Mouse (Mus musculus) intestine, embryonic 16.5 days (tissue): ENCODE data around the gene Il23a. TPM values are rescaled to one million over a fixed set of nuclear protein-coding genes. Genes with fewer than 3 reads are reported as not detected.
"Not testable (repeated sequence)": the region's sequence is repeated elsewhere in the genome, so short reads cannot be mapped to it uniquely, and the experiment has no call there.

Experiments used
- ATAC-seq: fragments of 200-750 bp; cut with Nextera tagmentation; 2 replicates; pipeline ENCODE4 v1.8.0; 2017; ENCODE audit warnings: moderate TSS enrichment, moderate library complexity
- H3K27ac ChIP-seq: fragments of 300-500 bp; sonication (generic); 2 replicates; pipeline ENCODE4 v1.5.1; 2014; ENCODE audit warnings: mild to moderate bottlenecking, low read length
- H3K27me3 ChIP-seq: fragments of 300-500 bp; sonication (generic); replicated peaks from 2 replicates; pipeline ENCODE4 v1.6.1; 2014; ENCODE audit warnings: low read length, control low read depth, mixed read lengths; ENCODE audit not compliant: control insufficient read depth, insufficient read depth
- H3K36me3 ChIP-seq: fragments of 300-500 bp; sonication (generic); 2 replicates; pipeline ENCODE4 v1.6.1; 2014; ENCODE audit warnings: low read length, control low read depth; ENCODE audit not compliant: control insufficient read depth, insufficient read depth
- H3K4me1 ChIP-seq: fragments of 300-500 bp; sonication (generic); 2 replicates; pipeline ENCODE4 v1.6.1; 2014; ENCODE audit warnings: low read length, control low read depth, mixed read lengths; ENCODE audit not compliant: control insufficient read depth, insufficient read depth
- H3K4me2 ChIP-seq: fragments of 300-500 bp; sonication (generic); 2 replicates; pipeline ENCODE4 v1.6.1; 2014; ENCODE audit warnings: low read depth, low read length, control low read depth
- H3K4me3 ChIP-seq: fragments of 300-500 bp; sonication (generic); 2 replicates; pipeline ENCODE4 v1.5.1; 2014; ENCODE audit warnings: mild to moderate bottlenecking, low read length
- H3K9ac ChIP-seq: fragments of 300-500 bp; sonication (generic); 2 replicates; pipeline ENCODE4 v1.6.1; 2014; ENCODE audit warnings: low read depth, low read length
- H3K9me3 ChIP-seq: fragments of 300-500 bp; sonication (generic); 2 replicates; pipeline ENCODE4 v1.6.1; 2016; ENCODE audit warnings: low read length, control low read depth; ENCODE audit not compliant: control insufficient read depth
- WGBS: fragments of 180-500 bp; shearing (Covaris S2); extraction: QIAGEN DNeasy Blood & Tissue Kit; methylation state at CpG from one replicate; pipeline ENCODE4 v1.1.7; 2014; 5-methylcytosine and 5-hydroxymethylcytosine counted together
- polyA plus RNA-seq: library from polyadenylated mRNA; unstranded; fragments of >200 nt; fragmentation: Nextera tagmentation; extraction: Ambion mirVana; gene quantifications from 2 replicates; pipeline ENCODE4 v1.2.1, GENCODE M21; 2015

Gene Il23a
- polyA plus RNA-seq, 1 experiment from 2014 or later = 0.44 TPM

DNA sequence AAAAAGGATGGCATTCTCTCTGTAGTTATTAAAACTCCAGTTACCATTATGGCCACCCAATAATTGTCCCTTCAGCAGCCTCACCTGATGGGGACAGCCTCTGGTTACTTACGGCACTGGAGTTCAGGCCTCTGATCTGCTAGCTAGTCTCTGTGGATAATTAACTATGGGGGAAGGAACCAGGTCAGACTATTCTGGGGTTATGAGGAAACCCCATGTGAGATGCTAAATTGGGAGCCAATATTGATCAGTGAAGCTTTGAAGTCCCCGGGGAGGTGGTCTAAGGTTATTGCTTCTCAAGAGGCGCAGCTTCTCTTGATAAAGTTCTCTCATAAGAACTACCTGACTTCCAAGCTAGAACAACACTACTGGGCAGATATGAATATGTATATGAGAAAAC is 37.6 kb upstream of the Il23a start:
- Histone ChIP-seq H3K4me2 (no peak overlapping the region), H3K27me3 (no peaks in the 10 kb centered on the region), H3K9ac (no peak overlapping the region), H3K36me3 (no peaks in the 10 kb centered on the region; the same call in 1 of the 2 replicates), H3K9me3 (no peaks in the 10 kb centered on the region), H3K4me3 (no peak overlapping the region), H3K27ac (peak overlapping the region; percentile 89), H3K4me1 (peaks cover 23% of the 10 kb centered on the region)
- no peak for ATAC-seq
- 80% methylated on average over 3 of the region's 3 CpGs for WGBS

DNA sequence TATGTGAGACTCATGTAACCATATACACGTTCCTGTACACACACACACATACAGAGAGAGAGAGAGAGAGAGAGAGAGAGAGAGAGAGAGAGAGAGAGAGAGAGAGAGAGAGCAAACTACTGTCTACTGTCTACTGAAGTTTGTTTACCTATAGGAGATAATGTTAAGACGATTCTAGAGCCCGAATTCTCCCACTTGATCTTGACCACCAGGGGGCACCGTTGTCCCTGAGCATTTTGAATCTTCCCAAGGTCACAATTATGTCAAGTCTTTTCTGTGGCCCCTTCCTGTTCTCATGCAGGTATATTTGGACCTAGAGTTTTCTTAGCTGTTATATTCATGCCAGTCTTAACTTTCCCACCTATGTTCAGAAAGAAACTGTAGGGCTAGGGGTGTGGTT is 37.0 kb upstream of the Il23a start:
- Histone ChIP-seq H3K27ac (peak overlapping the region; percentile 89; the same call in 1 of the 2 replicates), H3K36me3 (no peaks in the 10 kb centered on the region), H3K9ac (no peak overlapping the region), H3K4me1 (peaks cover 23% of the 10 kb centered on the region), H3K27me3 (no peaks in the 10 kb centered on the region), H3K4me2 (no peak overlapping the region), H3K9me3 (no peaks in the 10 kb centered on the region), H3K4me3 (no peak overlapping the region)
- no peak for ATAC-seq
- 0% methylated on average over 4 of the region's 4 CpGs for WGBS

DNA sequence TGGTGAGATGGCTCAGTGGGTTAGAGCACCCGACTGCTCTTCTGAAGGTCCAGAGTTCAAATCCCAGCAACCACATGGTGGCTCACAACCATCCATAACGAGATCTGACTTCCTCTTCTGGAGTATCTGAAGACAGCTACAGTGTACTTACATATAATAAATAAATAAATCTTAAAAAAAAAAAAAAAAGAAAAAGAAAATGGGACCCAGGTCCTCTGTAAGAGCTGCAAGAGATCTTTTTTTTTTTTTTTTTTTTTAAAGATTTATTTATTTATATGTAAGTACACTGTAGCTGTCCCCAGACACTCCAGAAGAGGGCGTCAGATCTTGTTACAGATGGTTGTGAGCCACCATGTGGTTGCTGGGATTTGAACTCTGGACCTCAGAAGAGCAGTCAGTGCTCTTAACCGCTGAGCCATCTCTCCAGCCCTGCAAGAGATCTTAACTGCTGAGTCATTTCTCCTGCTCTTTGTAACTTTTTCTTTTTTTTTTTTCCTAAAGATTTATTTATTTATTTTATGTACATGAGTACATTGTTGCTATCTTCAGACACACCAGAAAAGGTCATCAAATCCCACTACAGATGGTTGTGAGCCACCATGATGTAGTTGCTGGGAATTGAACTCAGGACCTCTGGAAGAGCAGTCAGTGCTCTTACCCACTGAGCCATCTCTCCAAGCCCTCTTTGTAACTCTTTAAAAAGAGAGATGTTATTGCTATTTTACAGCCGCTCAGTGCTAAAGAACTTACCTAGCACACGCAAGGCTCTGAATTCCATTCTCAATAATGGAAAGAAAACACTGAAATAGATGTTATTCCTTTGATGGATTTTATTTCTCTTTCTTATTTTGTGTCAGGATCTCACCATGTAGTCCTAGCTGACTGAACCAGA is 34.1 kb upstream of the Il23a start:
- H3K9ac ChIP-seq, H3K9me3 ChIP-seq, H3K4me1 ChIP-seq, H3K36me3 ChIP-seq, ATAC-seq, H3K27ac ChIP-seq, H3K4me2 ChIP-seq, H3K4me3 ChIP-seq, H3K27me3 ChIP-seq: not testable (repeated sequence)
- 81% methylated on average over 6 of the region's 6 CpGs for WGBS

DNA sequence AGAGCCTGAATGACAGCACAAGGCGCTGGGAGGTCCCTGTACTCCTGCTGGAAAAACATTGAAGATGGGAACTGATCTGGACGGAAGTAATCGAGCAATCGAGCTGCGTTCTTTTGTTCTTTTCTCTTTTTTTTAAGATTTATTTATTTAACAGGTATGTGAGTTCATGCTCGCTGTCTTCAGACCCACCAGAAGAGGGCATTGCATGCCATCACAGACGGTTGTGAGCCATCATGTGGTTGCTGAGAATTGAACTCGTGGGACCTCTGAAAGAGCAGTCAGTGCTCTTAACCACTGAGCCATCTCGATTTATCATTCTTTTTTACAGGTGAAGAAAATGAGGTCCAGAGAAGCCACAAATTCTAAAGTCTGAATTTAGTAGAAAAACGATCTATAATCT is 29.1 kb upstream of the Il23a start:
- Histone ChIP-seq H3K4me3 (no peak overlapping the region), H3K9me3 (no peaks in the 10 kb centered on the region), H3K9ac (no peak overlapping the region), H3K4me1 (peaks cover 10% of the 10 kb centered on the region), H3K36me3 (peaks cover 25% of the 10 kb centered on the region), H3K27ac (no peak overlapping the region), H3K4me2 (no peak overlapping the region), H3K27me3 (no peaks in the 10 kb centered on the region)
- ATAC-seq = no peak
- WGBS = 87% methylated on average over 10 of the region's 10 CpGs

DNA sequence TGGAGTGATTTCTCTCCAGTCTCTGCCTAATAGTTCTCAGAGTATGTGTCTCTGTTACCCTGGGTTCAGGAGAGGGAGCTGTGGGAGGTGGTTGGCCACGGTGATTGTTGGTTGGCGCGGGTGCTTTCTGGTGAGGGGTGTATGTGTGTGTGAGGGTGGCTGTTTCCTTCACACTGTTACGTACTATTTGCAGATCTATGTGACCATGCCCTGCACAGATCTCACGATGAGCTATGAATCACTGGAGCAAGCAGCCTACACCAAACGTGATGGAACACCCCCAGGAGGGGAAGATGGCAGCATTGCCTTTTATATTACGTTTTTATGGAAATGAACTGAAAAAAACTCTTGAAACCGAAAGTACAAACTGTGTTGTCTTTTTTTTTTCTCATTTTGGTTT is 28.3 kb upstream of the Il23a start:
- no peaks in the 10 kb centered on the region for H3K27me3 ChIP-seq
- H3K4me2 ChIP-seq = no peak overlapping the region
- ATAC-seq = no peak
- H3K36me3 ChIP-seq = peaks cover 25% of the 10 kb centered on the region
- H3K9ac ChIP-seq = no peak overlapping the region
- no peak overlapping the region for H3K4me3 ChIP-seq
- peaks cover 10% of the 10 kb centered on the region for H3K4me1 ChIP-seq
- H3K9me3 ChIP-seq = no peaks in the 10 kb centered on the region
- whole genome bisulfite sequencing = 94% methylated on average over 8 of the region's 8 CpGs
- H3K27ac ChIP-seq = no peak overlapping the region

DNA sequence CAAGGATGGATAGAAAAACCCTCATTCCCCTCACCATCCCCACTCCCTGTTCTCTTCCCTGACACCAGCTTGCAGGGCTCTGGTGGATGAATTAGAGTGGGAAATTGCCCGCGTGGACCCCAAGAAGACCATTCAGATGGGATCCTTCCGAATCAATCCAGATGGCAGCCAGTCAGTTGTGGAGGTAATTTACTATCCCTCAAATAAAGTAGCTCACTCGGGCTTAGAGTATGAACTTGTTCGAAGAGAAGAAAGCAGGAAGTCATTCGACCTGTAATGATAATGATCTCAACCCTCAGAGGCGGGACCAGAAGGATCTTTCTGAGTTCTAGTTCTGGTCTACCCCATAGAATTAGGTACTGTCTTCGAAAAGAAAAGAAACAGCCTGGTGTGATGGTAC is 25.0 kb upstream of the Il23a start:
- 62% methylated on average over 8 of the region's 8 CpGs for WGBS
- H3K36me3 ChIP-seq = peaks cover 20% of the 10 kb centered on the region

DNA sequence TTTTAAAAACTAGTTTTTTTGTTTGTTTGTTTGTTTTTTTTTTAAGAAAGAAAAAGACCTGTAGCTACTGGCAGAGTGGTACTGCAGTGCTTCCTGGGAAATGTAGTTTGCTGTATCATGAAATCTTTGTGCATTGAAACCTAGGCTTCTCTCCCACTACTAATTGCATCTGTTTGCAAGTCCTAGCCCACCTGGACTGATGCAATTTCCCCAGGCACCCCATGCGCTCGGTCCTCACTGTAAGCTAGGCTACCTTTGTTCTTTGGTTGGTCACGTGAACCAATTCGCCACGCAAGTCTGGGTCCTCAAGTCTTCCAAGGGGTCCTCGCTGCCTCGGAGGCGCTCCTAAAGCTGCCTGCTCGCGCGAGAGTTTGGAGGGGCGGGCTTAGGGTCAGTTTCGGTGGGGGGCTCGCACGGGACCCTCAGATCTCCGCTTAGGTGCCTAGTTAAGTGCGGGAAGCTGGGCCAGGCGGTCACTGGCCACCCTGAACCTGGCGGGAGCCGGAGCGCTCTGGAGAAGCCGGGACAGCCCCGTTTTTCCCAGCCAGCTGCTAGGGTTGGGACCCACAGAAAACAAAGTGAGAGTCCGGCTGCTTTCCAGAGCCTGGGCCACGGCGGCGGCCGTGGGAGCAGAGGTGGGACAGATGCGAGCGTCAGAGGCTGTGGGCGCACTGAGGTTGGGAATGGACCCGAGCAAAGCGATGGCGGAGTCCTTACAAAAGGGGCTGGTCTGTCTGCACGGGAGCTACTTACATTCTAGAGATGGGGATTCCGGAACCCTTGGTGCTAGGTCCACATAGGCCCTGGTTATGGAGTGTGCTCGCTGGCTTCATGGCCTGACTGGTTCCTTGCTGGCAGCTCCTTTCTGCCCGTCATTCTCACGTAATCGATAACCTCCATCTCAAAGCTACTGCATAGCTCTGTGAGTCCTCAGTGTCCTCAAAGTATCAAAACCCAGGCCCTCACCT is 23.9 kb upstream of the Il23a start, which contains the start of gene Cnpy2:
TSS of gene Cnpy2 (plus strand) at position 319 of the 968 bp plus-strand sequence.
- ATAC-seq = peak; percentile 94
- H3K27ac ChIP-seq = peak within 1 kb of the TSS; percentile 84
- H3K4me3 ChIP-seq = peak within 1 kb of the TSS; percentile 64
- peaks cover 22% of the 10 kb centered on the region for H3K36me3 ChIP-seq
- H3K9me3 ChIP-seq = no peaks in the 10 kb centered on the region
- peaks cover 14% of the 10 kb centered on the region for H3K4me1 ChIP-seq
- H3K27me3 ChIP-seq = no peaks in the 10 kb centered on the region
- H3K4me2 ChIP-seq = peak within 1 kb of the TSS; percentile 61
- WGBS = under 1% methylated on average over 40 of the region's 40 CpGs
- H3K9ac ChIP-seq = peak within 1 kb of the TSS; percentile 88

More for the DNA sequence above, 25.0 kb upstream of the Il23a start:
- H3K9me3 ChIP-seq = no peaks in the 10 kb centered on the region
- peak overlapping the region; percentile 84 for H3K27ac ChIP-seq
- no peaks in the 10 kb centered on the region for H3K27me3 ChIP-seq
- peak overlapping the region; percentile 61 for H3K4me2 ChIP-seq
- peak overlapping the region; percentile 64 for H3K4me3 ChIP-seq
- H3K4me1 ChIP-seq = peaks cover 14% of the 10 kb centered on the region
- no peak for ATAC-seq
- H3K9ac ChIP-seq = peak overlapping the region; percentile 88

DNA sequence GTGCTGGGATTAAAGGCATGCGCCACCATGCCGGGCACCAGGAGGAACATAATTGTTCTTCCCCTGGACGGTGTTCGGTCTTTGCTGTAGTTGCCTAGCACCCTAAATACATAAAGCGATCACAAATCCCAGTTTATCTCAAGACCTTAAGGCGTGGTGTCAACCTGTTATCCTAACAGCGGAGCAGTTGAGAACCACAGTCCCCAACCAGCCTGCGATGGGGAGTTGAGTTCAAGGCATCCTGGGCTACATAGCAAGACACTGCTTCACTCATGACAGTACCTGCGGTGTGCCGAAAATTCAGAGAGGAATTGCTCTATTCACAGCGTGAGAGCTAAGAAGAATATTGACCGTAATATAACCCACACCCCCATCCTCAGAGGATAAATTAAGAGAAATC is 23.1 kb upstream of the Il23a start:
- ATAC-seq = peak; percentile 11; the same call in 1 of the 2 replicates
- peak overlapping the region; percentile 64 for H3K4me3 ChIP-seq
- H3K9ac ChIP-seq = peak overlapping the region; percentile 58
- 50% methylated on average over 12 of the region's 12 CpGs for WGBS
- no peak overlapping the region for H3K27ac ChIP-seq
- H3K4me2 ChIP-seq = peak overlapping the region; percentile 61
- peaks cover 14% of the 10 kb centered on the region for H3K4me1 ChIP-seq
- H3K9me3 ChIP-seq = no peaks in the 10 kb centered on the region
- H3K27me3 ChIP-seq = no peaks in the 10 kb centered on the region
- peaks cover 16% of the 10 kb centered on the region for H3K36me3 ChIP-seq

DNA sequence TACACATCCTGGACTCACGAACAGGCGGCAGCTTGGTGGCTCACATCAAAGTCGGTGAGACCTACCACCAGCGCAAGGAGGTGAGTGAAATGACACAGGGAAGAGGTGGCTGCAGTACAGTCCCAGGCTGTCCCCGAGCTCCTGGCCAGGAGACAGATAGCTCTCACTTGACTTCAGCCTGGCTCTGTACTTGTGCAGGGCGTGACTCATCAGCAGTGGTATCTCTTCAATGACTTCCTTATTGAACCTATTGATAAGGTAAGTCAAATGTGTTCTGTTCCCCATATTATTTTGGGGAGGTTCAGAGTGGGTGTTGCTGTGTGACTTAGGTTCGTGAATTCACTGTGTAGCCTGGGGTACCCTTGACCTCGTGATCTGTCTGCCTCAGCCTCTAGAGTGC is 17.0 kb upstream of the Il23a start:
- H3K36me3 ChIP-seq = peaks cover 22% of the 10 kb centered on the region
- no peaks in the 10 kb centered on the region for H3K4me1 ChIP-seq

More for the DNA sequence above, 17.0 kb upstream of the Il23a start:
- Histone ChIP-seq H3K4me2 (no peak overlapping the region), H3K9me3 (no peaks in the 10 kb centered on the region), H3K27me3 (no peaks in the 10 kb centered on the region), H3K4me3 (no peak overlapping the region), H3K27ac (no peak overlapping the region), H3K9ac (no peak overlapping the region)
- 84% methylated on average over 8 of the region's 8 CpGs for WGBS
- ATAC-seq = 0 out of 2 replicates have a peak, but pooled peaks have one; percentile 29
